Mouse (Mus musculus): ENCODE results near the gene Dgki. TPM values are rescaled to one million over a fixed set of nuclear protein-coding genes. Genes with fewer than 3 reads are reported as not detected.

Gene Dgki
- total RNA-seq, 2 experiments from 2014 or later = 1.4 TPM; not detected in 1

- ATAC-seq (replicated peaks; ENCODE audit: low FRiP score, poor library complexity, severe bottlenecking) = no peak
Observed at GRCm38 (mm10) chr6:36969249-36969885, 330.6 kb downstream of the Dgki start.

GRCm38 (mm10) chr6:36960658-36961057, 339.3 kb downstream of the Dgki start:
- no peak for ATAC-seq (replicated peaks; ENCODE audit: low FRiP score, poor library complexity, severe bottlenecking)

- ATAC-seq (replicated peaks; ENCODE audit: low FRiP score, poor library complexity, severe bottlenecking) = no peak
Observed at GRCm38 (mm10) chr6:36955293-36955692, 344.7 kb downstream of the Dgki start.

- ATAC-seq (replicated peaks; ENCODE audit: low FRiP score, poor library complexity, severe bottlenecking) = no peak
Observed at GRCm38 (mm10) chr6:36950648-36951047, 349.3 kb downstream of the Dgki start.

- no peak for ATAC-seq (replicated peaks; ENCODE audit: low FRiP score, poor library complexity, severe bottlenecking)
Observed at GRCm38 (mm10) chr6:36947861-36948260, 352.1 kb downstream of the Dgki start.

- ATAC-seq (replicated peaks; ENCODE audit: low FRiP score, poor library complexity, severe bottlenecking) = no peak
Observed at GRCm38 (mm10) chr6:36937527-36937926, 362.5 kb downstream of the Dgki start.

- ATAC-seq (replicated peaks; ENCODE audit: low FRiP score, poor library complexity, severe bottlenecking) = no peak
Observed at GRCm38 (mm10) chr6:36936816-36937215, 363.2 kb downstream of the Dgki start.

GRCm38 (mm10) chr6:36931473-36931872, 368.5 kb downstream of the Dgki start:
- ATAC-seq (replicated peaks; ENCODE audit: low FRiP score, poor library complexity, severe bottlenecking) = no peak

GRCm38 (mm10) chr6:36929781-36930180, 370.2 kb downstream of the Dgki start:
- no peak for ATAC-seq (replicated peaks; ENCODE audit: low FRiP score, poor library complexity, severe bottlenecking)

- no peak for ATAC-seq (replicated peaks; ENCODE audit: low FRiP score, poor library complexity, severe bottlenecking)
Observed at GRCm38 (mm10) chr6:36926455-36926854, 373.5 kb downstream of the Dgki start.

GRCm38 (mm10) chr6:36922006-36922405, 378.0 kb downstream of the Dgki start:
- no peak for ATAC-seq (replicated peaks; ENCODE audit: low FRiP score, poor library complexity, severe bottlenecking)

GRCm38 (mm10) chr6:36911586-36911985, 388.4 kb downstream of the Dgki start:
- ATAC-seq (replicated peaks; ENCODE audit: low FRiP score, poor library complexity, severe bottlenecking) = no peak

- no peak for ATAC-seq (replicated peaks; ENCODE audit: low FRiP score, poor library complexity, severe bottlenecking)
Observed at GRCm38 (mm10) chr6:36907191-36907590, 392.8 kb downstream of the Dgki start.

GRCm38 (mm10) chr6:36905965-36906364, 394.0 kb downstream of the Dgki start:
- ATAC-seq (replicated peaks; ENCODE audit: low FRiP score, poor library complexity, severe bottlenecking) = no peak

GRCm38 (mm10) chr6:36904911-36905310, 395.1 kb downstream of the Dgki start:
- no peak for ATAC-seq (replicated peaks; ENCODE audit: low FRiP score, poor library complexity, severe bottlenecking)

- no peak for ATAC-seq (replicated peaks; ENCODE audit: low FRiP score, poor library complexity, severe bottlenecking)
Observed at GRCm38 (mm10) chr6:36903821-36904220, 396.2 kb downstream of the Dgki start.

GRCm38 (mm10) chr6:36903159-36903794, 396.7 kb downstream of the Dgki start:
- no peak for ATAC-seq (replicated peaks; ENCODE audit: low FRiP score, poor library complexity, severe bottlenecking)

- ATAC-seq (replicated peaks; ENCODE audit: low FRiP score, poor library complexity, severe bottlenecking) = no peak
Observed at GRCm38 (mm10) chr6:36899872-36900271, 400.1 kb downstream of the Dgki start.

GRCm38 (mm10) chr6:36898412-36898811, 401.6 kb downstream of the Dgki start:
- no peak for ATAC-seq (replicated peaks; ENCODE audit: low FRiP score, poor library complexity, severe bottlenecking)

GRCm38 (mm10) chr6:36897616-36898149, 402.3 kb downstream of the Dgki start:
- ATAC-seq (replicated peaks; ENCODE audit: low FRiP score, poor library complexity, severe bottlenecking) = no peak

- ATAC-seq (replicated peaks; ENCODE audit: low FRiP score, poor library complexity, severe bottlenecking) = no peak
Observed at GRCm38 (mm10) chr6:36896656-36897055, 403.3 kb downstream of the Dgki start.

Data from erythroid progenitor cell, adult 5-6 weeks (primary cell).